Mouse (Mus musculus): ENCODE measurements around the gene Trim38.
A peak's percentile ranks its signal among the peaks of the same experiment; 100 is the strongest.

The Trim38 gene

DNA sequence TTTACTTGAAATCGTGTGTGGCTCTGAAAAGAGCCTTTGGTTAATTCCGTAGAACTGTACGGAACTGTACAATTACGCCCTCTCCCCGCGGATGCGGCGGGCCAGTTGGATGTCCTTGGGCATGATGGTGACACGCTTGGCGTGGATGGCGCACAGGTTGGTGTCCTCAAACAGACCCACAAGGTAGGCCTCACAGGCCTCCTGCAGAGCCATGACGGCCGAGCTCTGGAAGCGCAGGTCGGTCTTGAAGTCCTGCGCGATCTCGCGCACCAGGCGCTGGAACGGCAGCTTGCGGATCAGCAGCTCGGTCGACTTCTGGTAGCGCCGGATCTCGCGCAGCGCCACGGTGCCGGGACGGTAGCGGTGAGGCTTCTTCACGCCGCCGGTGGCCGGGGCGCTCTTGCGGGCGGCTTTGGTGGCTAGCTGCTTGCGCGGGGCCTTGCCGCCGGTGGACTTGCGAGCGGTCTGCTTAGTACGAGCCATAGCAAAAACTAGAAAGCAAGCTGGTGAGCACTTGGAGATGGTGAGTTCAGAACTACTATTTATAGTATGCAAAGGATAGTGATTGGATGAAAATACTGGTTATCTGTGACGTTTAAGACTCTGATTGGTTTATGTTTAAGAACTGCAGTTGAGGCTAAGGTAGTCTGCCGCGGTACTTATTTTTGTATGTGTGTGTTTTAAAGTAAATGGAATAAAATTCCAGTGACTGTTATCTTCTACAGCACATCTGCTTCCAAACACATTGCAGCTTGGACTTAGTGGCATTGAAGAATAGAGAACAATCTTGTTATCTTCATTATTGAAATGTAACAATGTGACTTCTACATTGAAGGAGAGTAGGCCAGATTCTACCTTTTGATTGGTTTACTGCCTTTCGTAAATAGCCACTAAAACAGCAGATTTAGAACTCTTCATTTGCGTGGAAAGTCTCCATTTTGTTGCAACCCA lies 7.6 kb upstream of the Trim38 start, which contains the start of gene Hist1h3a:
Hist1h3a (minus strand) TSS at position 516 of the 951 bp plus-strand sequence.
- DNase-seq (ENCODE audit: low read depth, low spot score), result peak; percentile 95

DNA sequence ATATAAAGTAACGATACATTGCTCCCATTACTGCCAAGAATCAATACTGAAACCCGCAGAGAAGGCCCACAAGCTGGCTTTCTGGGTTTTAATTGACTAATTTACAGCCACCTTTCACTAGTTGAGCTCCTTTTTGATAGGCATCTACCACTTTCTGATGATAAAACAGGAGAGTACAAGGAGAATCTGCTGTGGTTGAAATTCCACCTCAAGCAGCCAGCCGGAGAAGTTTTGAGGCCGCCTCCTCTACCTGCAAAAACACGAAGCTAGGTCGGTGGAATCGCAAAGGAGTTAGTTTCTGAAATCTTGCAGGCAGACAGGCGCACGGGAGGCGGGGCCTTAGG lies 6.5 kb upstream of the Trim38 start:
- DNase-seq (ENCODE audit: low read depth, low spot score), result no peak

DNA sequence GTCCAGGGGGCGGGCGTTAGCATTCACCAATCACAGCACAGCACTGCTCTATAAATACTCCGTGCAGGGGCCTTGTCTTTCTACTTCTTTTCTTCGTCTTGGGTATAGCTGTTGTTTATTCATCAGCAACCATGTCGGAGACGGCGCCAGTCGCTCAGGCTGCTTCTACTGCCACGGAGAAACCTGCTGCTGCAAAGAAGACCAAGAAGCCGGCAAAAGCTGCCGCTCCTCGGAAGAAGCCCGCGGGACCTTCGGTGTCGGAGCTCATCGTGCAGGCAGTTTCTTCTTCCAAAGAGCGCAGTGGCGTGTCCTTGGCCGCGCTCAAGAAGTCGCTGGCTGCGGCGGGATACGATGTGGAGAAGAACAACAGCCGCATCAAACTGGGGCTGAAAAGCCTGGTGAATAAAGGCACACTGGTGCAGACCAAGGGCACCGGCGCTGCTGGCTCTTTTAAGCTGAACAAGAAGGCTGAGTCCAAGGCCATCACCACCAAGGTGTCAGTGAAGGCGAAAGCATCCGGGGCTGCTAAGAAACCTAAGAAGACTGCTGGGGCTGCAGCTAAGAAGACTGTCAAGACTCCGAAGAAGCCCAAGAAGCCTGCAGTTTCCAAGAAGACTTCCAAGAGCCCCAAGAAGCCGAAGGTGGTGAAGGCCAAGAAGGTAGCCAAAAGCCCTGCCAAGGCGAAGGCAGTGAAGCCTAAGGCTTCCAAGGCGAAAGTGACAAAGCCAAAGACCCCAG lies 6.0 kb upstream of the Trim38 start, which contains the start of gene Hist1h1a:
Hist1h1a (plus strand) TSS at position 81 of the 738 bp plus-strand sequence.
- peak; percentile 95 for DNase-seq (ENCODE audit: low read depth, low spot score)

DNA sequence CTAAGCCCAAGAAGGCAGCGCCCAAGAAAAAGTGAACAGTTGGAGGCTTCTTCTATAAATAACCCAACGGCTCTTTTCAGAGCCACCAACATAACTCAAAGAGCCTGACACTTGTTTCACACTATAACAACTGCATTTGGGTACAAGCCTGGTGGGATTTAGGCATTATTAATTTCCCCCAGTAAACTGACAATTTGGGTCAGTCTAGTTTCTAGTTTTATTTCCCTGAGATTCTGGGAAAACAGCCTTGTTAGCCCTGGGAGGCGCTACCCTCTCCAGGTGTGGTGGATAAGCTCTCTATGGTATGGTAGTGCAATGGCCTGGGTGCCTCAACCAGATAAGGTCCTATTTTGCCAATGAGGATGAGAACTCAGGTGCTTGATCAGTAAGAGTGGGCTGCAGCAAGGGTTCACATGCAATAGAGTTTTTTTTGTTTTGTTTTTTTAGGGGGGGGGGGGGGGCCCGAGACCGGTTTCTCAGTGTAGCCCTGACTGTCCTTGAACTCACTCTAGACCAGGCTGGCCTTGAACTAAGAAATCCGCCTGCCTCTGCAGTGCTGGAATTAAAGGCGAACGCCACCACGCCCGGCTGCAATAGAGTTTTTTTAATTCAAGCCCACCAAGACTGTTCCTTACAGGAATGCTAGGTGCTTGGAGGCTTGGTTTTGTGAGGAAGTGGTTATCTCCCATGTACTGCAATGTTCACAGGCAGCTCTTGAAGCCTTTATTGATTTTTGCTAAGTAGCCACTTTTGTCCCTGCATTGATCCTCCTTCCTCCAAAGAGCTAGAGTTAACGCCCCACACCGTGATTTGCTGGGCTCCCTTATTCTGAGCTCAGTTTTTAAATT lies 5.2 kb upstream of the Trim38 start:
- DNase-seq (ENCODE audit: low read depth, low spot score), result peak; percentile 75

DNA sequence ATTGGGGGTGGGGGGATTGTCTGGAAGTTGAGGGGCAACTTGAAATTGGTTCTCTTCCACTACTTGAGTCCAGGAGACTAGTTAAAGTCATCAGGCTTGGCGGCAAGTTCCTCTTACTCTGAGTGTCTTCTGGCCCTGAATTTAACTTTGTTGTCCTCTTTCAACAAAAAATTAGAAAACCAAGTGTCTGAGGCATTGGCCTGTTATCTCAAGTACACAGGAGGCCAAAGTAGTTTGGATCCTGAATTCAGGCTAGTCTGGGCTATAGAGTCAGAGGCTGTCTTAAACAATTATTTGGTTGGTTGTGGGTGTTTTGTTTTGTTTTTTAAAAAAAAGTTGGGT lies 4.6 kb upstream of the Trim38 start:
- DNase-seq (ENCODE audit: low read depth, low spot score), result no peak

DNA sequence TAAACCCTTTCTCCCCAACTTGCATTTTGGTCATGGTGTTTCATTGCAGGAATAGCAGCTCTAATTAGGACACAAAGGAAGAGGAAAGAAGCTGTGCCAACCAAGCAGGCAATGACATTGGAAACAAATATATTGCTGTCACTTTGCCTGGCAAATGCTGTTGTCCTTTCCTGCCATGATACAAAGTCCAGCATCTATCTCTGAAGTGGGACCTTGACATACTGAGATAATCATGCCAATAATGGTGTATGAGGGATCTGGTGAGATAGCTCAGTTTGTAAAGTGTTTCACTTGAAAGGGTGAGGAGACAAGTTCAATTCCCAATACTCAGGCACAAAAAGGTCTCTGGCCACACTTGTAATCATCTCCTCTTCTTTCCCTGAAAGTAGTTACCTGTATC lies 2.9 kb upstream of the Trim38 start:
- DNase-seq (ENCODE audit: low read depth, low spot score), result no peak

DNA sequence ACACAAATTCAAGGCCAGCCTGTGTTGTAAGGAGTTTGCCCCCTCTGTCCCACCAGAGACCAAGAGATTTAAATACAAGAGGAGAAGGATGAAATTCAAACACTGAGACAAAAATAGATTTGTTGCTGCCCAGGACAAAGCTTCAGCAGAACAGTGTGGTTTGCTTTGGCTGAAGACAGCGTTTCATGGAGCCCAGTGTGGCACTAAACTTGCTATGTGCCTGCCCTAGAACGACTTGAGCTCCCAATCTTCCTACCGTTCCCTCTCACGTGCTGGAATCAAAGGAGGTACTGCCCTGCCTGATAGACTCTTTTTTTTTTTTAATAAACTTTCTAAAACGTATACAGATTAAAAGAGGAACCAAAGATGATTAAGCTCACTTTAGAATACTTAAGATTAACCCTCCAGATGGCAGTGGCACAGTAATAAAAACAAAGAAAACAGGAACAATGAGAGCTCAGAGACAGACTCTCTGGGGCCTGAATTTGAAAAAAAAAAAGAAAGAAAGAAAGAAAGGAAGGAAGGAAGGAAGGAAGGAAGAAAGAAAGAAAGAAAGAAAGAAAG lies 797 bp upstream of the Trim38 start:
- no peak for DNase-seq (ENCODE audit: low read depth, low spot score)

DNA sequence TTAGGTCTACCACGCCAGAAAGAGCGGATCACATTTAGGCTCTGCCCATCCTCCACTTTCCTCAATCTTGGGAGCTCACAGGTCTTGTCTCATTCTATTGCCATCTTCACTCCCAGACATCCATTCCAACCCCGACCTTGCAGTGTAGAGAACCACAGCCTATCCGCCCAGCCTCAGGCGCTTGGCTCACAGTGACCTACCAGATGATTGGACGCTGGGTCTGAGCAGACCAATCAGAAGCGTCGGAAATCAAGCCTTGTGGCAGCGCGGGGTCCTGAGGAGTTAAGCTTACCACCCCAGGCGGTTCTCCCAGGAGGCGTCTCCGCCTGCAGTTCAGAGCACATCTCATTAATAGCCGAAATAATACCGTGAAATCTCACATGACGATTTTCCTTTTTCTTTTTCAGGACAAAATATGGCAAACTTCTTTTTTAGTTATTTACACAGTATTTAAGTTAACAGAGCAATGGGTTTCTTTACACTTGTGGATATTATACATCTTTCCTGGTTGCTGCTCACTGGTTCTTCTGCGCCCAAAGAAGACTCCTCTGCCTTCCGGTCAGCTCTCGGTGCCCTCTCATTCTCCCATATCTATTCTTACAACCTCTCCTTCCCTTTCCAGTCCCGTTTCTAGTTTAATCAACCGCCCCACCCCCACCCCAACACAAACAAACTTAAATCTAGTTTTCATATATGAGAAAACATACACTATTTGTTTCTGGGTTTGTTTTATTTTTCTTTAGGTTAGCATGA lies 3.0 kb downstream of the Trim38 start:
- peak; percentile 95 for DNase-seq (ENCODE audit: low read depth, low spot score)

DNA sequence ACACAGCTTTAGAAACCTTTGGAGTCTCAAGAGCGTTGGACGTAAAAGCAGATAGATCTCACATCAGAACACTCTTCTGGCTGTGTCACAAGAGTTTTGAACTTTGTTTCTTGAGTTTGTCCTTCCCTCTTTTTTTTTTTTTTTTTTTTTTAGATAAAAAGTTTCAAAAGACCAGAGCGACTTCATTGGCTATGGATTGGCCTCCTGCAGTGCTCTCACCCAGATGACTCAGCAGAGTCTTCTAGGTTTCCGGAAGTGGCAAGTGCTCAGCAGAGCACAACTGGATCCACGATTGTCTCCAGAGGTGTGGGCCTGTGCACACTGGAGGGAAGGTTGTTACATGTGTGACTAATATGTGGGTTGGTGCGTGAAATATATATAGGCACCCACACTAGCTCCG lies 8.6 kb downstream of the Trim38 start:
- DNase-seq (ENCODE audit: low read depth, low spot score), result peak; percentile 68

DNA sequence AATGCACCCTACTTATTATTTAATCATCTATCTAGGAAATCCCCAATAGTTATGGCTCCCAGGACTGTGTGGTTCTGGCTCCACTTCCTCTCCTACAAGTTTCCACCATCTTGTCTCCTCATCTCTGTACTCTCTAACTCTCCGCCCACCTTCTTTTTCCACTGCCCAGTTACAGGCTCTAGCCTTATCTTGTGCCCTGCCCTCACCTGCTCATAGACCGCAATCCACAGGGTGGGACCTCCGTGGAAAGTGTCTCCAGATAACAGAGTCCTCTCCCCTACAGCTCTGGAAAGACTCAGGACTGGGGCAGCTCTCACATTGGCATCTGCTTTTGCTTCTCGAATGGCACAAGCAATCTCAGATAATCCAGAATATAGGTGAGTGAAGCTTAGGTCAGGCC lies 9.3 kb downstream of the Trim38 start:
- DNase-seq (ENCODE audit: low read depth, low spot score), result no peak

DNA sequence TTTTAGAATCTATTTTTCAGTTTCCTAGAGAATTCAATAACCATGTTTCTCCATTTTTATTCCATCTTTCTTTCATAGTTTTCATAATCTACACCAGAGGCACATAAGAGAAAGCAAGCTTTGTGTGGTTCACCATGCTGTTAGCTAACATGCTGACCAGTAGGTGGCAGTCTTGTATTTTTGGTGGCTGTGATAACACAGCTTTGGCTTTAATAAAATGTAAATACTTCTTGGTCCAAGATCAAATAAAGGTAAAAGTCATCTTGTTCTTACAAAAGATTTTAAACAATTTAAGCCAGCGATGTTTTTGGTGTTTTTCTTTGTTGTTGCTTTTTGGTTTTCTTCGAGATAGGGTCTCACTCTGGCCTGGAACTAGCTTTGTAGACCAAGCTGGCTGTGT lies 22.8 kb downstream of the Trim38 start:
- DNase-seq (ENCODE audit: low read depth, low spot score), result peak; percentile 60

DNA sequence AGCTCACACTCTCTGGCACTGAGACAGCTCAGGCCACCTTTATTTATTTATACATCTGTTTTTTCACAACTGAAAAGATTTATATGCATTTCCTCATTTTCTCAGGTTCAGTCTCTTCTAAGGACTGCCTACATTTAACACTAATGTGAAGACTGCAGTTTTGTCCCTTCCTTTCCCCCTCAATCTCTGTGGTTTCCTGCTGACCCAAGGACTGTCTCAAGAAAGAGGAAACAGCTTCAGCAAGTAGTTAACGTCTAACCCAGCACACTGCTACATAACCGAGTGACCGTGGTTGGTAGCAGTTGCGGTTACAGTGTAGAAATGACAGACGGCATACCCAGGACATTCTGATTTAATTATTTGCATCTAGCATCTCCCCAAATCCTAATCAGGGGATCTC lies 29.7 kb downstream of the Trim38 start:
- DNase-seq (ENCODE audit: low read depth, low spot score), result no peak

DNA sequence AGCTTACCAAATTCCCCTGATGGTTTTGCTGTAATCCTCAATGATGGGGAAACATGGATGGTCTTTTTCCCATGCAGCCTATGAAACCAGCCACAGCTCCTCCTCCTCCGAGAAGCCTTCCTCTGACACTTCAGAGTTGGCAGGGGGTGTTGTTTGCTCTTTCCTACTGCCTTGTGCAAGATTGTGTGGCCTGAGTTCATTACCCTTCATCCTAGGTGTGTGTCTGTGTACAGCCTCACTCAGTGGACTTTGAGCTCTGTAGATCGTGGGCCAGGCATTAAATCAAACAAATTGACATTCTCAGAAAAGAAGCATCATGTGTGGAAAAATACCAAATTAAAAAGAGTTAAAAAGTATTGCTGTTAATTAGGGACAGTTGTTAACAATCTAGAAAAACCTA lies 34.8 kb downstream of the Trim38 start:
- DNase-seq (ENCODE audit: low read depth, low spot score), result no peak

DNA sequence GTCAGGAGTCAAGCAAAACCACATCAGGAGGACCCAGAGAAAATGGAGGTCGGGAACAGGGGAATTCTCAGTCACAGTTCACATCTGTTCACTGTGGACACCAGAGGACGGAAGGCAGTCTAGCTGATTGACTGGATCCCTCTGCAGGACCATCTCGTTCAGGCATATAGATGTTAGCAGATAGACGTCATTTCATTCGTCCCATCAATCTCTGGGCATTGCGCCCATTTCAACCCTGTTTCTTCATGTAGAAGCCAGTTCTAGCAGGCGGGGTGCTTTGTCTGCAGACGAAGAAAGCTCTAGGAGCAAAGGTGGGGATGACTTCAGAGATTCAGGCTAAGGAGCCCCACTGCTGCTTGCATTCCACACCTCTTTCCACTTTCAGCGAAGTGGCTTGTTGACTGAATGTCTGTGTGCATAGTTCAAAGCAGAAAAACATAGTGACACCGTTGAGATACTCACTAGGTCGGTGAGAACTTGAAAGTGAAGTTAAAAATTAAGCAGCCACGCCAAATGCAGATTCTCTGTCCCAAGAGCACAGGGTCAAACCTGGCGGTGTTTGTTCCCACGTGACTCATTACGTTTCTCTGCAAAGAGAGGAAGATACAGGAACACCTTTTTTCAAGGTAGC lies 36.8 kb downstream of the Trim38 start, which contains the start of gene Slc17a2:
Slc17a2 (plus strand) TSS at position 572 of the 631 bp plus-strand sequence.
- DNase-seq (ENCODE audit: low read depth, low spot score), result no peak

DNA sequence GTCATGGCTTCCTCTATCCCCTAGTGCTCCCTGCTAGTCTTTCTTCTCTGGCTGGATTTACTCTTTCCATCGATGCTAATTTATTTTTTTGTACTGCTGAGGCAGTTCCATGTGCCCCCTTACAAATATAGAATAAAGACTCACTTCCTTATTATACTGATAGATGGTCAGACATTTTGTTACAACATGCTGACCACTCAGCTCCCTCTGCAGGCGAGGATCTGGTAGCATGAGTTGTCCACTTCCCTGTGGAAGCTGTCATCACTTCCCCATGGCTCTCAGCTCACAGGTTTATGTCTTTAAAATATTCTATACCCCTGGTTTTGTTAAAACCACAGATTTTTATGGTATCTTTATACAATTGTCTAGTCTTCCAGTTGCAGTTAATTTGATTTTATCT lies 46.4 kb downstream of the Trim38 start:
- peak; percentile 6 for DNase-seq (ENCODE audit: low read depth, low spot score)

DNA sequence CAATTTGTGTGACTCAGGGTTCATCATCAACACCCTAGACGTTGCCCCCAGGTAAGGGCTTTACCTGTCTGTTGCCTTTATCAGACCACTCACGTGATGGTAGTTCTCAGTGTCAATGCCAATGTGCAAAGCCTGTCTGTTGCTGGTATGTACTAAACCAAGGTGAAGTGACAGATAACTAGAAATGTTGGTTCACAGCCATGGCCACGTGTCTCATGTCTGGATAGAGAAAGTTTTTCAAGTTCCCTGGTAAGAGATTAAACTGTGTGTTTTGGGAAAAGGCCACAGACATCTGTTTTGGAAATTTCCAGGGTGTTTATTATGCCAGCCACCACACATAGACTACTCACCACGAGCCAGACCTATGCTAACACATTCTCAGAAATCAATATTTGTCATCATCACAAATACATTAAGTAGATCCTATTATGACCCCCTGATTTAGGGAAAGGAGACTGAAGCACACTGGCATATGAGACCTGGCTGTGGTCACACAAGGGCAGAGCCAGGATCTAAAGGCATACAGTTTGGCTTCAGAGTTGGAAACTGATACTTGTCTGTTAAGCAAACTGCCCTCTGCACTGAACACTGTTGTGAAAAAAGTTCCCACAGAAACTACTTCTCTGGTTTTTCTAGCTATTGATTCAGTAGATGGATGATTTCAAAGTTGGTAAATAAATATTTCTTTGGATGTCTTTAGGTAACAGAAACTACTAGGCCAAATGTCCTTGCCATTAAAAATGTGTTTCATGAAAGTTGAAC lies 50.6 kb downstream of the Trim38 start:
- DNase-seq (ENCODE audit: low read depth, low spot score), result no peak

DNA sequence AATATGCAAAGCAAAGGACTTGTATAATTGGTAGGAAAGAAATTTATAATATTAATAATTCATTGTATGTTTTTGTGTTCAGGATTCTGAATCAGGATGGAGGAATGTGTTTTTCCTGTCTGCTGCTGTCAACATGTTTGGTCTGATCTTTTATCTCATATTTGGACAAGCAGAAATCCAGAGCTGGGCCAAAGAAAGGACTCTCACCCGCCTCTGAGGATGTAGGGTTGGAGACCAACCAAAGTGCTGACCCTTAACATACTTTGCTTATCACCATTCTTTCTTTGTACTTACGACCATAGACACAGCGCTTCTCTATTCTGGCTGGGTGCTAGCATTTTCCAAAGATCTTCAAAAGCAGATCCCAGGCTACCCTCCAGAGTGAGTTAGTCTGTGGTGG lies 52.5 kb downstream of the Trim38 start:
- DNase-seq (ENCODE audit: low read depth, low spot score), result no peak

DNA sequence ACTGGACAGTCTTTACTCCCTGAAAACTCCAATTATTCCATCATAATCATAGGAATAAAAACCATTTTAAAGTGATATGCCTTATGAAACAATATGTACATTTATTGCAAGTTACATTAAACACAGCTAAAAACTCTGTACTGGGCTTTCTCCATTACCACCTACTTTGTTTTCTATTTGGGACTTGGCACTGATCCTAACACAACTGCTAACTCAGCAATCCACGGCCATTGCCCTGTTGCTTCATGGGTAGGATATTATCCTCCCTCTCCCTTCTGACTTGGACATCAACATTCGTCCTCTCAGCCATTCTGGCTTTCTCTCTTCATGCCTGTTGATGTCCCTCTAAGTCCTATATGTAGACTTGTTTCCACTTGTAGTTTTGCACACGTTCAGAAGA lies 56.9 kb downstream of the Trim38 start:
- DNase-seq (ENCODE audit: low read depth, low spot score), result no peak

DNA sequence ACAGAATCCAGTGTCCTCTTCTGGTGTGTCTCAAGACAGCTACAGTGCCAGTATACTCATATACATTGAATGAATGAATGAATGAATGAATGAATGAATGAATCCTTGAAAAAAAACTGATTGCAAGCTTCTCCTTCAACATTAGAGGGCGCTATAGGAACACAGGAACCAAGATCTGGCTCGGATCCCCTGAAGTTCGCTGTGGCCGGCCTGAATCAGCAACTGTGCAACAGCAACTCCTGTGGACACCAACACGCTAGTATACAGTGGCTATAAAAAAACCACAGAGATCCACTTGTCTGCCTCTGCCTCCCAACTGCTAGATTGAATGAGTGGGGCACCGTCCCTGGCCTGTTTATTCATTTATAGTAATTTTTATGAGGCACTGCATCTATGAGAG lies 63.3 kb downstream of the Trim38 start:
- peak; percentile 67 for DNase-seq (ENCODE audit: low read depth, low spot score)

DNA sequence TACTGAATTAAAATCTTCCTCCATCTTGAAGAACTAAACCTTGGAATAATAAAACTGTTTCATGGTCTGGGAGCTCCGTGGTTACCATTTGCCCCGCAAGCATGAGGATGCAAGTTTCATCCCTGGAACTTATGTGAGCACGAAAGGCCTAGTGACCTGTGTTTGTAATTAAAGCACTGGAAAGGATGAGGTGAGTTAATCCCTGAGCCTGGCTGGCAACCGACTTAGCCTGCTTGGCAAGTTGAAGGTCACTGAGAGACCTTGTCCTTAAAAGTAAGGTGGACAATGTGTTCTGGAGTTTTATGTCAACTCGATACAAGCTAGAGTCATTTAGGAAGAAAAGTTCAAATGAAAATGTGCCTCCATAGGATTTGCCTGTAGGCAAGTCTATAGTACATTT lies 65.1 kb downstream of the Trim38 start:
- no peak for DNase-seq (ENCODE audit: low read depth, low spot score)

All from R1 (cell line).